Mouse (Mus musculus): ENCODE data around the gene Polk. TPM values are rescaled to one million over a fixed set of nuclear protein-coding genes. Genes with fewer than 3 reads are reported as not detected.

The Polk gene
- polyA plus RNA-seq, 1 experiment from 2014 or later, result 11.0 TPM

DNA sequence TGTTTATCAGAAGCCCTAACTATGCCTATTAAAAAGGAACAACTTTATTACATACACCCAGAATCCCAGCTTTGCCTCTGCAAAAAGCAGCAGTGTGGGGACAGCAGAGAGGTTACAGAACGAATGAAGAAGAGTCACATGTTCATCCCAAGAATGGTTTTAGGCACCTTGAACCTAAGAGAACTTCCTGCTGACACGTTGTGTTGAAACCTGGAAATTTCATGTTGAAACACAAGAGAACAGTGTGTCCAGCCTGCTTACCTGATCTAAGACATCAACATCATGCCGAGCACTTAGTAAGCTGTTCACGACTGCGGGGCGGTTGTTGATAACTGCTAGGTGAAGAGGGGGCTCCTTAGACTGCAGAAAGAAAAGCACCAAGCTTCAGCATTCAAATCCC, 109.3 kb downstream of the Polk start:
- peaks cover 37% of the 10 kb centered on the region for H3K4me1 ChIP-seq (replicated peaks; ENCODE audit: control insufficient read depth, insufficient read depth, low read length)
- no peaks in the 10 kb centered on the region for H3K9me3 ChIP-seq (ENCODE audit: control insufficient read depth, low read length)
- no peaks in the 10 kb centered on the region for H3K36me3 ChIP-seq (ENCODE audit: control insufficient read depth, insufficient read depth, low read length)
- no peaks in the 10 kb centered on the region for H3K27me3 ChIP-seq (replicated peaks; ENCODE audit: control insufficient read depth, insufficient read depth, low read length)
- no peak overlapping the region for H3K4me2 ChIP-seq (ENCODE audit: low read length)
- DNase-seq (ENCODE audit: low spot score) (no peak), ATAC-seq (replicated peaks; ENCODE audit: low FRiP score, low TSS enrichment, low read depth) (no peak)
- 78% methylated on average over 6 of the region's 6 CpGs for WGBS
- 0 out of 2 replicates have a peak overlapping the region, but pooled peaks have one; percentile 34 for H3K27ac ChIP-seq (ENCODE audit: low read depth)
- no peak overlapping the region for H3K4me3 ChIP-seq (ENCODE audit: low read depth, low read length)
- H3K9ac ChIP-seq (ENCODE audit: low read length), result no peak overlapping the region

DNA sequence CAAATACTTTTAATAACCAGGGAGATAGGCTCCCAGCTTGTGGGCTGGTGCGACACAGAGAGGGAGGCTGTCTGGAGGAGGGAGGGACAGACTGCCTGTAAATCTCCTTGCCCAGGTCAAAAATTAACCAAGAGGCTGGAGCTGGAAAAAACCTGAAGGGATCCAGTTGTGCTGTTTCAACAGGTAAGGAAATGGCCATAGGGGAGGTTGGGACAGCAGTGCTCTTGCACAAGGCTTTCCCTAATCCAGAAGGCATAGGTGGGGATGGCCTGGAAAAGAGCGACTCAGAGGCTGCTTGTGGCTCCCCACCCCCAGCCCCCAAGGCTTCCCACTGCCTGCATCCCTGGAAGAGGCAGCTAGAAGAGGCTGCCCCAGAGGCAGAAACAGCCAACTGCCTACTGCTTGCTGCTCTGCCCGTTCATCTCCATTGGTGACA, 110.0 kb downstream of the Polk start:
- peak; percentile 74 for ATAC-seq (replicated peaks; ENCODE audit: low FRiP score, low TSS enrichment, low read depth)
- 40% methylated on average over 3 of the region's 3 CpGs for WGBS
- H3K4me3 ChIP-seq (ENCODE audit: low read depth, low read length), result no peak overlapping the region
- DNase-seq (ENCODE audit: low spot score), result peak; percentile 59
- no peaks in the 10 kb centered on the region for H3K27me3 ChIP-seq (replicated peaks; ENCODE audit: control insufficient read depth, insufficient read depth, low read length)
- no peaks in the 10 kb centered on the region for H3K36me3 ChIP-seq (ENCODE audit: control insufficient read depth, insufficient read depth, low read length)
- 0 out of 2 replicates have a peak overlapping the region, but pooled peaks have one; percentile 26 for H3K4me2 ChIP-seq (ENCODE audit: low read length)
- 0 out of 2 replicates have a peak overlapping the region, but pooled peaks have one; percentile 34 for H3K27ac ChIP-seq (ENCODE audit: low read depth)
- peaks cover 37% of the 10 kb centered on the region for H3K4me1 ChIP-seq (replicated peaks; ENCODE audit: control insufficient read depth, insufficient read depth, low read length)
- no peak overlapping the region for H3K9ac ChIP-seq (ENCODE audit: low read length)
- no peaks in the 10 kb centered on the region for H3K9me3 ChIP-seq (ENCODE audit: control insufficient read depth, low read length)

DNA sequence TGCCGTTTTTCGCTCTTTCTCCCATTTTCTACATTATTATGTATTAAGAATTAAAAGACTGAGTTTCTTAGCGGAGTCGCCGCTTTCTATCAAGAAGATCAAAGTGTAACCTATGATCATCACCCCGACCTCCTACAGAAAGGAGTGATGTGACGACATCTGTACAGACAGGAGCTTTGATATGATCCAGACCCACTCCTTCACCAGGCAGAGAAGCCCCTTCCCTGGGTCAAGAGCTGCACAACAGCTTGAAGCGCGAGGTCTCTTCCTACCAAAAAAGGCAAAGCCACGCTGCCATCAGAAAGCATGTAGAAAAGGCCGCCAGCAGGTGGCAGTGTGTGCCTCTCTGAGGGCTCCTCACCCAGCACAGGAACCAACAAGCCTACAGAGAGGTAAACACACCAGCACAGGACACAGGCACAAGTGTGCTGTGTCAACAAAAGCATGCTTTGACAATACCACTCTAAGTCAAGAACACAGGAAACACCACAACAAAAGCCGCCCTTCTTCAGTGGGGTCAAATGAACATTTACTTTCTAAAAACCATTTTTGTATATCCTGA, 110.7 kb downstream of the Polk start:
- Histone ChIP-seq H3K4me2 (ENCODE audit: low read length) (peak overlapping the region; percentile 26), H3K9me3 (ENCODE audit: control insufficient read depth, low read length) (no peaks in the 10 kb centered on the region), H3K27ac (ENCODE audit: low read depth) (no peak overlapping the region), H3K4me3 (ENCODE audit: low read depth, low read length) (no peak overlapping the region), H3K9ac (ENCODE audit: low read length) (no peak overlapping the region), H3K4me1 (replicated peaks; ENCODE audit: control insufficient read depth, insufficient read depth, low read length) (peaks cover 37% of the 10 kb centered on the region), H3K36me3 (ENCODE audit: control insufficient read depth, insufficient read depth, low read length) (no peaks in the 10 kb centered on the region), H3K27me3 (replicated peaks; ENCODE audit: control insufficient read depth, insufficient read depth, low read length) (no peaks in the 10 kb centered on the region)
- WGBS, result 24% methylated on average over 12 of the region's 12 CpGs
- peak; percentile 81 for ATAC-seq (replicated peaks; ENCODE audit: low FRiP score, low TSS enrichment, low read depth)
- peak; percentile 94 for DNase-seq (ENCODE audit: low spot score)

Other genes starting within 250 kb of the Polk start
- 14.1 and 14.7 TPM in 2 replicates for gene Poc5, start 154.3 kb downstream of the Polk start, polyA plus RNA-seq (2014; fragmentation: Nextera tagmentation; extraction: Ambion mirVana)
- gene Ankdd1b, start 71.4 kb downstream of the Polk start, polyA plus RNA-seq (2014; fragmentation: Nextera tagmentation; extraction: Ambion mirVana), result 0.16 and 0.23 TPM in 2 replicates
- not detected in 2 replicates for gene Gm17622, start 51.8 kb downstream of the Polk start, polyA plus RNA-seq (2014; fragmentation: Nextera tagmentation; extraction: Ambion mirVana)
- 12.6 and 12.7 TPM in 2 replicates for gene Col4a3bp, start within 50 bp of the Polk start, polyA plus RNA-seq (2014; fragmentation: Nextera tagmentation; extraction: Ambion mirVana)
- 115 and 127 TPM in 2 replicates for gene Hmgcr, start 128.4 kb upstream of the Polk start, polyA plus RNA-seq (2014; fragmentation: Nextera tagmentation; extraction: Ambion mirVana)
- gene Ankrd31, start 205.7 kb upstream of the Polk start, polyA plus RNA-seq (2014; fragmentation: Nextera tagmentation; extraction: Ambion mirVana), result 0.03 TPM in 2 replicates

Measured in intestine, embryonic 14.5 days (tissue).